Mouse (Mus musculus): ENCODE measurements around the gene Ruvbl1.

- TF ChIP-seq CTCF (IDR thresholded peaks at IDR 0.05; ENCODE audit: low read depth) (no peak), EP300 (IDR thresholded peaks at IDR 0.05; ENCODE audit: low read depth) (no peak)
Observed at GRCm38 (mm10) chr6:88454545-88454944, 10.7 kb upstream of the Ruvbl1 start.
